Mouse (Mus musculus) heart, embryonic 13.5 days (tissue): ENCODE measurements around the gene Mapk9. TPM values are rescaled to one million over a fixed set of nuclear protein-coding genes. Genes with fewer than 3 reads are reported as not detected.

Experiments
- ATAC-seq: fragments of 200-750 bp; cut with Nextera tagmentation; 2 replicates; pipeline ENCODE4 v1.8.0; 2017; ENCODE audit warnings: moderate TSS enrichment; ENCODE audit not compliant: insufficient number of reproducible peaks, low FRiP score, low TSS enrichment; ENCODE audit errors: extremely low read depth
- H3K27ac ChIP-seq: fragments of 300-500 bp; sonication (generic); replicated peaks from 2 replicates; pipeline ENCODE4 v1.5.1; 2015; ENCODE audit warnings: moderate library complexity, mild to moderate bottlenecking, inconsistent platforms
- H3K27me3 ChIP-seq: fragments of 300-500 bp; sonication (generic); replicated peaks from 2 replicates; pipeline ENCODE4 v1.6.1; 2015; ENCODE audit warnings: mild to moderate bottlenecking, inconsistent platforms
- H3K36me3 ChIP-seq: fragments of 300-500 bp; sonication (generic); 2 replicates; pipeline ENCODE4 v1.6.1; 2015; ENCODE audit warnings: mild to moderate bottlenecking, inconsistent platforms
- H3K4me1 ChIP-seq: fragments of 300-500 bp; sonication (generic); 2 replicates; pipeline ENCODE4 v1.6.1; 2015; ENCODE audit warnings: inconsistent platforms
- H3K4me2 ChIP-seq: fragments of 300-500 bp; sonication (generic); 2 replicates; pipeline ENCODE4 v1.6.1; 2015; ENCODE audit warnings: inconsistent platforms, mild to moderate bottlenecking, moderate library complexity
- H3K4me3 ChIP-seq: fragments of 300-500 bp; sonication (generic); 2 replicates; pipeline ENCODE4 v1.5.1; 2015; ENCODE audit warnings: moderate library complexity, mild to moderate bottlenecking, inconsistent platforms
- H3K9ac ChIP-seq: fragments of 300-500 bp; sonication (generic); 2 replicates; pipeline ENCODE4 v1.6.1; 2015; ENCODE audit warnings: inconsistent platforms, mild to moderate bottlenecking, moderate library complexity
- H3K9me3 ChIP-seq: fragments of 300-500 bp; sonication (generic); 2 replicates; pipeline ENCODE4 v1.6.1; 2016; ENCODE audit warnings: inconsistent platforms
- WGBS: fragments of 180-500 bp; shearing (Covaris S2); methylation state at CpG from one replicate; pipeline ENCODE4 v1.1.7; 2015; ENCODE audit warnings: mixed read lengths; 5-methylcytosine and 5-hydroxymethylcytosine counted together
- polyA plus RNA-seq: library from polyadenylated mRNA; unstranded; fragments of >200 nt; fragmentation: Nextera tagmentation; extraction: Ambion mirVana; gene quantifications from 2 replicates; pipeline ENCODE4 v1.2.1, GENCODE M21; 2015

Mapk9 gene
- polyA plus RNA-seq, 1 experiment from 2014 or later, result 23.7 TPM

DNA sequence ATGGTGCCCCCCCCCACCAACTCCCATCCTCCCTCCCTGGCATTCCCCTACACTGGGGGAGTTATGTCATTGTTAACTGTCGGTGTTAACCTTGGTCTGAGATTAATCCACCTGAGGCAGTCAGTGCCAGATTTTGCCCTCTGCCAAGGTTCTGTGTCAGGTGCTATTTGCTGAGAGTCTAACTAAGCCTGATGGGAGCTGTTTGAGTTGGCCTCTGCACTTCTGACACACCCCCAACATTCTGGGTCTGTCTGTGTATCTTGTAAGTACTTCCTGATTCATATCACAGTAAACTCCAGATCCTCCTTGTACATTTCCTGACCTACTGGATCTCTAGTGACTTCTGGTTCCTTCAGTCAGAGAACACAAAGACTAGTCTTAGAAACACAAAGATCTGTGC, 5.9 kb upstream of the Mapk9 start:
- Histone ChIP-seq H3K27ac (no peak overlapping the region), H3K36me3 (peaks cover 5% of the 10 kb centered on the region; the same call in 1 of the 2 replicates), H3K9me3 (no peaks in the 10 kb centered on the region), H3K4me2 (no peak overlapping the region), H3K9ac (no peak overlapping the region), H3K27me3 (no peaks in the 10 kb centered on the region), H3K4me3 (no peak overlapping the region), H3K4me1 (peaks cover 19% of the 10 kb centered on the region)
- WGBS, result 55% methylated on average over 1 of the region's 1 CpGs
- ATAC-seq, result no peak

DNA sequence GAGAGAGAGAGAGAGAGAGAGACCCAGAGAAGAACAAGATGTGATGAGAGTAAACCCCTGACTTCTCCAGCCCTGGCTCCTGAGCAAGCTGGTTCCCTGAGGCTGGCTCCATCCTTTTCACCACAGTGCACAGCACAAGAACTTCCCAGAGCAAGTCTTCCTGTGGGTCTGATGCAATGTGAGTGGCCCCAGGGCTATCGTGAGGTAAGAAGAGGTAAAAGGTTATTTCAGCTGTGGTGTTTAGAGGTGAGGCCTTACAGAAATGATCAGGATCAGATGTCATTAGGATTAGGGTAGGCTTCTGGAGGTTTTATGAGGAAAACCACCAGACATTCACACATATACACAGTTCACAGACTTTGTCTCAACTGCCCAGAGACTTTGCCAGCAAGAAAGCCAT, 4.7 kb upstream of the Mapk9 start:
- H3K4me3 ChIP-seq, result no peak overlapping the region
- no peaks in the 10 kb centered on the region for H3K27me3 ChIP-seq
- H3K4me2 ChIP-seq, result no peak overlapping the region
- peaks cover 25% of the 10 kb centered on the region for H3K4me1 ChIP-seq
- 86% methylated on average over 1 of the region's 1 CpGs for WGBS
- H3K27ac ChIP-seq, result no peak overlapping the region
- H3K9me3 ChIP-seq, result no peaks in the 10 kb centered on the region
- ATAC-seq, result no peak
- H3K9ac ChIP-seq, result no peak overlapping the region
- no peaks in the 10 kb centered on the region for H3K36me3 ChIP-seq

DNA sequence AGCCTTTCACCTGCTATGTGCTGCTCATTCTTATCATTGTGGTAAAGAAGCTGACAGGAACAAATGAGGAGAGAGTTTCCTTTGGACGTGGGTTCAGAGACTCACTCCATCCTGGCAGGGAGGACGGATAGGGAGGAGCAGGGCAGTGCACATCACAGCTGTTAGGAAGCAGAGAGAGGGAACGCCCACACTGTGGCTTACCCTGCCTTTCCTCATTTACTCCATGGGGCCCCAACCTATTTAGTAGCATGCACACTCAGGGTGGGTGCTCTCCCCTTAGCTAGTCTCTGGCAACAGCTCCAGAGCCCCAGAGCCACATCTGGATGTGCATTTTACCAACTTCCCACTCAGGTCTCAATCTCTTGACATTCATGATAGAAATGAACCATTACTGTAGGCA, 3.8 kb upstream of the Mapk9 start:
- Histone ChIP-seq H3K27ac (no peak overlapping the region), H3K27me3 (no peaks in the 10 kb centered on the region), H3K9ac (no peak overlapping the region), H3K4me1 (peaks cover 26% of the 10 kb centered on the region), H3K4me2 (no peak overlapping the region), H3K4me3 (no peak overlapping the region), H3K36me3 (no peaks in the 10 kb centered on the region), H3K9me3 (no peaks in the 10 kb centered on the region)
- no peak for ATAC-seq
- WGBS, result 36% methylated on average over 3 of the region's 3 CpGs

DNA sequence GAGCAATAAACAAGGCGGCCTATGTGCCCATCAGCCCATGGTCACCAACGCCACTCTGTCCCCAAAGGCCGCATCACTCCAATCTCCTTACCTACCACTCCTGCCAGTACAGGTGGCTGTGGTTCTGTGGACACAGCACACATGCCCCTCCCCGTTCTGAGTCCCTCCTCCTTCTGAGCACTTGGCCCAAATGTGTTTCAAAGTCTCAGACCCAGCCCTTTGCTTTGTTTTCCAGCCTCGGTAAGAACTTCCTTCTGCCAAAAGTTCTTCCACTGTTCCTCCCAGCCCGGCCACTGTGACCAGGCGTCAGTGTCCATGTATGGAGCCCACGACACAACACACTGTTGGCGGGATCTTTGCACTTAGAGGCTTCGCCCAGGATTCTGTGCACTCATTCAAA, 2.2 kb upstream of the Mapk9 start:
- no peaks in the 10 kb centered on the region for H3K36me3 ChIP-seq
- no peak for ATAC-seq
- peaks cover 27% of the 10 kb centered on the region for H3K4me1 ChIP-seq
- H3K27ac ChIP-seq, result no peak overlapping the region
- no peak overlapping the region for H3K4me3 ChIP-seq
- H3K4me2 ChIP-seq, result no peak overlapping the region
- H3K9me3 ChIP-seq, result no peaks in the 10 kb centered on the region
- H3K27me3 ChIP-seq, result no peaks in the 10 kb centered on the region
- 84% methylated on average over 10 of the region's 10 CpGs for WGBS
- no peak overlapping the region for H3K9ac ChIP-seq

DNA sequence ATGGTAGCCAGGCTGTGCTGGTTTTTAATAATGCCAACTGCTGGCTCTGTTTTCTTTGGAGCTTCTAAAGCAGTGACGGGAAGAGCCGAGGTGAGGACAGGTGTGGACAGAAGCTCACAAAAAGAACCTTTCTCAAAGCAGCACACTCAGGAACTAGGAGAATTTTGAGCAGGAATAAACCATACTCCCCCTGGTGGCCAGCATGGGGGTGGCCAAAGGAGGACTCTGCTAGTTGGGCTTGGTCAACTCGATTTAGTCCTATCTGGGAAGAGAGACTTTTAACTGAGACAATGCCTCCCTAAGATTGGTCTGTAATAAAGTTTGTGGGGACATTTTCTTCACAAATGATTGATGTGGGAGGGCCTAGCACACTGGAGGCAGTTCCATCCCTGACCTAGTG, 1.6 kb upstream of the Mapk9 start:
- no peak for ATAC-seq
- 37% methylated on average over 3 of the region's 3 CpGs for WGBS

DNA sequence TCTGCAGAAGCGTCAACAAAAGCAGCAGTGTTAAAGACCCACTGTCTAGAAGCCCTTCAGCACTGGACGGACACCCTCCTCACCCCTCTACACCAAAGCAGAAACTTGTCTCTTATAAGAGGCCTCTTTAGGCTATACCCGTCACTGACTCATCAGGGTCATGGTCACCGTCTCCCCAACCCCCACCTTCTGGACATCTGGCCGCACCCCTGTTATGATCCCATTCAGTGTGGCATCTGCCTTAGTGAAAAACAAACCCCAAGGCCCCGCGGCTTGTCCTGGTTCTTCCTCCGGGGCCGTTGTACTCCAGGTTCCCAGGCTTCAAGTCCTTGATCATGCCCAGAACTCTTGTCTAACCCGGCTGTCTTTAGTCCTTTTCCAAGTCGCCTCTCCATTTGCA, 593 bp upstream of the Mapk9 start:
- H3K9ac ChIP-seq, result peak overlapping the region; percentile 79
- peaks cover 12% of the 10 kb centered on the region for H3K36me3 ChIP-seq
- no peak for ATAC-seq
- peak overlapping the region; percentile 74 for H3K4me3 ChIP-seq
- peaks cover 23% of the 10 kb centered on the region for H3K4me1 ChIP-seq
- H3K4me2 ChIP-seq, result peak overlapping the region; percentile 78
- peak overlapping the region; percentile 58 for H3K27ac ChIP-seq
- no peaks in the 10 kb centered on the region for H3K9me3 ChIP-seq
- H3K27me3 ChIP-seq, result no peaks in the 10 kb centered on the region
- WGBS, result 33% methylated on average over 11 of the region's 11 CpGs

More for the DNA sequence above, 1.6 kb upstream of the Mapk9 start:
- Histone ChIP-seq H3K27ac (no peak overlapping the region), H3K36me3 (peaks cover 4% of the 10 kb centered on the region), H3K9ac (no peak overlapping the region), H3K4me2 (no peak overlapping the region), H3K4me3 (no peak overlapping the region), H3K9me3 (no peaks in the 10 kb centered on the region), H3K27me3 (no peaks in the 10 kb centered on the region), H3K4me1 (peaks cover 27% of the 10 kb centered on the region)

DNA sequence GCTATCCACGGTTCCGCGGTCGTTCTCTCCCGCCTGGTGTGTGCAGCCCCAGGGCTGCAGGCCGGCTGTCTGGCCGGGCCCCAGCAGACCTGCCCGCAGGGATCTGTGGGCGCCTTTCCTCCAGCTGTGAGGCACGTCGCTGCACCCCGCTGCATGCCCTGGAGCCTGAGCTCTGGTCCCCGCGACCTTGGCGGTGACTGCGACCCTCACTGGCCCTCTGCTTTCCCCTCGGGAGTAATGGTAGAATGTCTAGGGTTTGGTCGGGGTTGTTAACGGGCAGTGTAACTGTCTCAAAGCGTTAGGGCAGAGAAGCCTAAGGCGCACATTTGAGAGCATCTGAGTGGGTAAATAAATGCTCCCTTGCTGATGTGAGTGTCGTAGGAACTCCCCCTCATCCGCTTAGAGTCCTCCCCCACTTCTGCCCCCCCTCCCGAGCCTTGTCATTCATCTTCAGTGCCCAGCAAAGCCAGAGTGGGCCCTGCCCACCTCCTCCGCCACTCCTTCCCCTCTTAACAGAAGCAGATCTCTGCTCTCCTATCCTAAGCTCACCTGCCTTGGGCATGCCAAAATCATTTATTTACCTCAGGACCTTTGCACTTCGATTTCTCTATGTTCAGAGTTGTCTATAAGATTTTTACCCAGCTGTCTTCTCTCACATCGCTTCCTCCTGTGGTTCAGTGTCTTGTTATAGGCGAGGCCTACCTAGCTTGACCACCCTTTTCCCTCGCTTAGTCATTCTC, 690 bp downstream of the Mapk9 start:
- no peak for ATAC-seq
- H3K27ac ChIP-seq, result peak overlapping the region; percentile 86
- H3K4me1 ChIP-seq, result peaks cover 23% of the 10 kb centered on the region
- H3K36me3 ChIP-seq, result peaks cover 14% of the 10 kb centered on the region
- H3K9me3 ChIP-seq, result no peaks in the 10 kb centered on the region
- peak overlapping the region; percentile 90 for H3K9ac ChIP-seq
- H3K4me3 ChIP-seq, result peak overlapping the region; percentile 74
- WGBS, result 6% methylated on average over 29 of the region's 29 CpGs
- H3K27me3 ChIP-seq, result no peaks in the 10 kb centered on the region
- H3K4me2 ChIP-seq, result peak overlapping the region; percentile 78

DNA sequence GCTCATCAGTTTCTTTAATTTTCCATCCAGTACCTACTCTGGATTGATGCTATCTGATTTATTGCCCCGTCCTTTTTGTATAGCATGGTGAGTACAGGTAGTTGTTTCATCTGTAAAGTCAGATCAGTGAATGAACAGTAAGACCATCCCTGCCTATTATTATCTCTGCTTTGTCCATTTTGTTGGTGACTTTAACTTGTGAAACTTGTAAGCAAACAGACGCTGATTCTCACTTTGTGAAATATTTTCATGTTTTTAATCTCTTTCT, 1.2 kb downstream of the Mapk9 start:
- Histone ChIP-seq H3K27me3 (no peaks in the 10 kb centered on the region), H3K36me3 (peaks cover 14% of the 10 kb centered on the region), H3K9ac (peak overlapping the region; percentile 90), H3K4me1 (peaks cover 23% of the 10 kb centered on the region), H3K4me3 (peak overlapping the region; percentile 74), H3K9me3 (no peaks in the 10 kb centered on the region), H3K4me2 (peak overlapping the region; percentile 78), H3K27ac (peak overlapping the region; percentile 86)
- no peak for ATAC-seq
- 50% methylated on average over 2 of the region's 2 CpGs for WGBS

DNA sequence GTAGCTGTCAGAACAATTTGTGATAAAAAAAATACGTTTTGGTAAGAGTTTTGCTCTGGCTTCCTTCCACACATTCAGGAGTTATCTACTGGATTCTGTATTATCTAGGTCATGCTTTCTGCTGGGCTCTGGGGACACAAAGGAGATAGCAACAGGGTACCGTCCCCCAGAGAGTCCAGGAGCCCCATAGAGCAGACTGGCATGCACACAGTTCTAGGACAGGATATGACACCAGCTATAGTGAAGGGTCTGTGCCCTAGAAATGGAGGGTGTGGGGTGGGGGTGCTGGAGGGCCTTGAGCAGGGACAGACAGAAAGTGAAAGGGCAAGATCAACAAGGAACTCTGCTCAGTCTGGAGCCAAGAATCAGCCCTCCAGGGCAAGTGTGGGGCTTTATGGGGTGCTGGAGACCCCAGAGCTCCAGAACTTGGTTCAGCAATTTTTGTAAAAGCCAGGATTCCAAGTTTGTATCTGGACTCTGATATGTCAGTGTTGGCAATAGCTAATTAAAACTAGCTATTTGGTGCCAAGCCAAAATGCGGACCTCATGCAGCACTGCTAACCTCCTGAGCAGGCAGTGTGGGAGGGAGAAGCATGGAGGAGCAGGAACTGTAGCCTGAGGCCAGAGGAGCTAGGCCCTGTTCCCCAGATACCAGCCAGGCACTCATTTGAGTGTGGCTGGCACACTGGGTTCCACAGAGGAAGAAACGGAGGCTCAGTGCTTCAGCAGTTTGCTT, 1.7 kb downstream of the Mapk9 start:
- H3K9ac ChIP-seq, result peak overlapping the region; percentile 90
- peak overlapping the region; percentile 78 for H3K4me2 ChIP-seq
- H3K4me1 ChIP-seq, result peaks cover 25% of the 10 kb centered on the region
- no peaks in the 10 kb centered on the region for H3K27me3 ChIP-seq
- no peak for ATAC-seq
- H3K4me3 ChIP-seq, result peak overlapping the region; percentile 74
- WGBS, result 40% methylated on average over 4 of the region's 4 CpGs
- no peaks in the 10 kb centered on the region for H3K9me3 ChIP-seq
- peaks cover 14% of the 10 kb centered on the region for H3K36me3 ChIP-seq
- H3K27ac ChIP-seq, result peak overlapping the region; percentile 86

DNA sequence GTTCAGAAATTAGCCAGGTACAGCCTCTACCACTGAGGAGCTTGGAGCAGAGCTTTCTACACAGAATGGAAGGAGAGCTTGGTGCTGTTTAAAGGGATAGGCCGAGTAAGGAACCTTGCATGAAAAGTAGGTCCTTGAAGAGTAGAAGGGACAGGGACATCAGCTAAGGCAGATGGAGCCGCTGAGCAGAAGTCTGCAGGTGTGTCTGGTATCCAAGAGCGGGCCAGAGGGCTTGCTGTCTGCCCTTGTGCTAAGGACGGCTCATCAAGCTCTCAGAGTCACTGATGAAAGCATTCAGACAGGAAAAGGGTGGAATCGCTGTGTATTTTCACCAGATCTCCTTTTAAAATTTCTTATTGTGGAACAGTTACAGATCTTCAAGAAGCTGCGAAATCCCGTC, 3.8 kb downstream of the Mapk9 start:
- Histone ChIP-seq H3K36me3 (peaks cover 28% of the 10 kb centered on the region), H3K4me3 (no peak overlapping the region), H3K27me3 (no peaks in the 10 kb centered on the region), H3K9ac (no peak overlapping the region), H3K27ac (no peak overlapping the region), H3K4me2 (no peak overlapping the region), H3K9me3 (no peaks in the 10 kb centered on the region), H3K4me1 (peaks cover 27% of the 10 kb centered on the region)
- no peak for ATAC-seq
- 89% methylated on average over 7 of the region's 7 CpGs for WGBS

DNA sequence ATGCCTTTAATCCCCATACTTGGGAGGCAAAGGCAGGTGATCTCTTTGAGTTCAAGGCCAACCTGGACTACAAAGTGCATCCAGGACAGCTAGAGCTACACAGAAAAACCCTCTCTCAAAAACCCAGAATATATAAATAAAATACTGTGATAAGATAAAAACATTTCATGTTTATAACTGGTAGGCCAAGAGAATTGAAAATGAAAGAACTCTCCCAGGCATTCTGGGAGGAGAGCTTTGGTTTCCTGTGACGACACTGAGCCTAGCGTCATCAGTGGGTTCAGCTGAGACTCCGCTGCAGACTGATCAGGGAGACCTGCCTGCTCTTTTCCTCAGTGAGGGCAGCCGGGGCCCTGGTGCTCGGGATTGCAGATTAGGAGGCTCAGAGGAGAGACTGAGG, 8.6 kb downstream of the Mapk9 start:
- H3K4me1 ChIP-seq, result peaks cover 10% of the 10 kb centered on the region
- no peak overlapping the region for H3K4me3 ChIP-seq
- no peak overlapping the region for H3K4me2 ChIP-seq
- no peak for ATAC-seq
- WGBS, result 60% methylated on average over 5 of the region's 5 CpGs
- H3K27ac ChIP-seq, result no peak overlapping the region
- H3K9ac ChIP-seq, result no peak overlapping the region
- H3K27me3 ChIP-seq, result no peaks in the 10 kb centered on the region
- H3K36me3 ChIP-seq, result peaks cover 52% of the 10 kb centered on the region
- H3K9me3 ChIP-seq, result no peaks in the 10 kb centered on the region

DNA sequence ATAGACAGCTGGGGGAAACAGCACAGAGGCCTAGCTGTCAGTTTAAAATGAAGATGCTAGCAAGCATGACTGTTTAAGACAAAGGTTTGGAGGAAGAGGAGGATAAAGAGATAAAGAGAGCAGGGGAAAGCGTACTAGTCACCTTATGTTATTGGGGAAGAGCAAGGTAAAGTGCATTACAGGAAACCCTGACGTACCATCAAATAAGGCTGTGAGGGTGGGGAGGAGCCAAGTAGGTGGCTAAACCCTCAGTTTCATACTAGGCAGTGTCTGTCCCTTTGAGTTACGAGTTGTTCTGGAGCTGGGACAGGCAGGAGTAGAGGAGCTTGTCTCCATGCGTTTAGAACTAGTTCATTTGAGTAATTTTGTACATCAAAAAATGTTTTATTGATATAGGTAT, 14.6 kb downstream of the Mapk9 start:
- Histone ChIP-seq H3K36me3 (peaks cover 48% of the 10 kb centered on the region), H3K4me2 (no peak overlapping the region), H3K9ac (no peak overlapping the region), H3K4me3 (no peak overlapping the region), H3K4me1 (peaks cover 6% of the 10 kb centered on the region; the same call in 1 of the 2 replicates), H3K9me3 (no peaks in the 10 kb centered on the region), H3K27ac (no peak overlapping the region), H3K27me3 (no peaks in the 10 kb centered on the region)
- 87% methylated on average over 4 of the region's 4 CpGs for WGBS
- ATAC-seq, result no peak
